Mouse (Mus musculus) cerebellum, adult 18-20 months (tissue): ENCODE measurements around the gene Hsd11b2.
A peak's percentile ranks its signal among the peaks of the same experiment; 100 is the strongest.

ENCODE experiments used
- DNase-seq, 2 experiments: peaks; one replicate each; pipeline ENCODE4 v3.0.0; 2021

Hsd11b2 gene

GRCm38 (mm10) chr8:105518436-105519313, at the start of gene Hsd11b2:
TSS of gene Hsd11b2 (plus strand) at chr8:105518755.
- peak; percentile 46 to 47 for DNase-seq

GRCm38 (mm10) chr8:105469041-105469695, 49.4 kb upstream of the Hsd11b2 start:
- DNase-seq: peak; percentile 72 to 74

GRCm38 (mm10) chr8:105469816-105470215, 48.7 kb upstream of the Hsd11b2 start:
- peak; percentile 18 to 33 for DNase-seq

- no peak for DNase-seq
Observed at GRCm38 (mm10) chr8:105470262-105470661, 48.3 kb upstream of the Hsd11b2 start.

- peak in 1 of 2 experiments; percentile 42 for DNase-seq
Observed at GRCm38 (mm10) chr8:105470681-105471313, 47.8 kb upstream of the Hsd11b2 start.

- peak; percentile 90 to 95 for DNase-seq
Observed at GRCm38 (mm10) chr8:105471314-105472015, 47.1 kb upstream of the Hsd11b2 start, which contains the start of gene Tppp3. TSS of gene Tppp3 (minus strand) at chr8:105471526.

- DNase-seq: no peak
Observed at GRCm38 (mm10) chr8:105472414-105472932, 46.1 kb upstream of the Hsd11b2 start.

- no peak for DNase-seq
Observed at GRCm38 (mm10) chr8:105472983-105473382, 45.6 kb upstream of the Hsd11b2 start.

GRCm38 (mm10) chr8:105473816-105474606, 44.5 kb upstream of the Hsd11b2 start:
- no peak for DNase-seq

- DNase-seq: no peak
Observed at GRCm38 (mm10) chr8:105474680-105475079, 43.9 kb upstream of the Hsd11b2 start.

- DNase-seq: no peak
Observed at GRCm38 (mm10) chr8:105475254-105475653, 43.3 kb upstream of the Hsd11b2 start.

GRCm38 (mm10) chr8:105475742-105476141, 42.8 kb upstream of the Hsd11b2 start:
- DNase-seq: no peak

- no peak for DNase-seq
Observed at GRCm38 (mm10) chr8:105476161-105476560, 42.4 kb upstream of the Hsd11b2 start.

GRCm38 (mm10) chr8:105476628-105477413, 41.7 kb upstream of the Hsd11b2 start:
- DNase-seq: peak; percentile 82 to 84

GRCm38 (mm10) chr8:105477792-105478191, 40.8 kb upstream of the Hsd11b2 start:
- no peak for DNase-seq

- DNase-seq: no peak
Observed at GRCm38 (mm10) chr8:105481013-105481412, 37.5 kb upstream of the Hsd11b2 start.

GRCm38 (mm10) chr8:105481453-105481852, 37.1 kb upstream of the Hsd11b2 start:
- peak; percentile 30 to 51 for DNase-seq

GRCm38 (mm10) chr8:105482123-105482522, 36.4 kb upstream of the Hsd11b2 start:
- DNase-seq: no peak

GRCm38 (mm10) chr8:105483212-105484029, 35.1 kb upstream of the Hsd11b2 start:
- DNase-seq: peak; percentile 46 to 54

GRCm38 (mm10) chr8:105484030-105484368, 34.6 kb upstream of the Hsd11b2 start:
- no peak for DNase-seq
